Mouse (Mus musculus): ENCODE measurements around the gene Ctdsp1.

Ctdsp1 gene

GRCm38 (mm10) chr1:74390924-74391748 lies at the start of gene Ctdsp1:
TSS of gene Ctdsp1 (plus strand) at chr1:74391509.
- DNase-seq (ENCODE audit: low spot score in 2 of 2), result peak; percentile 95

- no peak for DNase-seq (ENCODE audit: low spot score in 2 of 2)
These were observed 49.4 kb upstream of the Ctdsp1 start for GRCm38 (mm10) chr1:74341898-74342297.

GRCm38 (mm10) chr1:74342308-74342707 lies 49.0 kb upstream of the Ctdsp1 start:
- DNase-seq (ENCODE audit: low spot score in 2 of 2), result no peak

- no peak for DNase-seq (ENCODE audit: low spot score in 2 of 2)
These were observed 48.1 kb upstream of the Ctdsp1 start for GRCm38 (mm10) chr1:74343161-74343560.

- no peak for DNase-seq (ENCODE audit: low spot score in 2 of 2)
These were observed 47.0 kb upstream of the Ctdsp1 start for GRCm38 (mm10) chr1:74344163-74344916.

- DNase-seq (ENCODE audit: low spot score in 2 of 2), result no peak
These were observed 40.0 kb upstream of the Ctdsp1 start for GRCm38 (mm10) chr1:74351185-74351769.

- no peak for DNase-seq (ENCODE audit: low spot score in 2 of 2)
These were observed 38.7 kb upstream of the Ctdsp1 start for GRCm38 (mm10) chr1:74352532-74353096.

GRCm38 (mm10) chr1:74353453-74354229 lies 37.7 kb upstream of the Ctdsp1 start:
- DNase-seq (ENCODE audit: low spot score in 2 of 2), result no peak

- no peak for DNase-seq (ENCODE audit: low spot score in 2 of 2)
These were observed 33.8 kb upstream of the Ctdsp1 start for GRCm38 (mm10) chr1:74357531-74357930.

- DNase-seq (ENCODE audit: low spot score in 2 of 2), result no peak
These were observed 31.3 kb upstream of the Ctdsp1 start for GRCm38 (mm10) chr1:74359952-74360517.

- peak; percentile 62 to 87 for DNase-seq (ENCODE audit: low spot score in 2 of 2)
These were observed 29.5 kb upstream of the Ctdsp1 start, which contains the start of gene Catip for GRCm38 (mm10) chr1:74361812-74362211. TSS of gene Catip (plus strand) at chr1:74362108.

- peak; percentile 28 to 30 for DNase-seq (ENCODE audit: low spot score in 2 of 2)
These were observed 28.7 kb upstream of the Ctdsp1 start for GRCm38 (mm10) chr1:74362325-74363229.

- DNase-seq (ENCODE audit: low spot score in 2 of 2), result no peak
These were observed 27.9 kb upstream of the Ctdsp1 start for GRCm38 (mm10) chr1:74363437-74363836.

GRCm38 (mm10) chr1:74364270-74364669 lies 27.0 kb upstream of the Ctdsp1 start:
- no peak for DNase-seq (ENCODE audit: low spot score in 2 of 2)

GRCm38 (mm10) chr1:74367886-74368645 lies 23.2 kb upstream of the Ctdsp1 start:
- no peak for DNase-seq (ENCODE audit: low spot score in 2 of 2)

GRCm38 (mm10) chr1:74370040-74370439 lies 21.3 kb upstream of the Ctdsp1 start:
- DNase-seq (ENCODE audit: low spot score in 2 of 2), result no peak

- DNase-seq (ENCODE audit: low spot score in 2 of 2), result no peak
These were observed 17.9 kb upstream of the Ctdsp1 start for GRCm38 (mm10) chr1:74373372-74373771.

GRCm38 (mm10) chr1:74374980-74375379 lies 16.3 kb upstream of the Ctdsp1 start, which contains the start of gene Slc11a1:
TSS of gene Slc11a1 (plus strand) at chr1:74375195.
- DNase-seq (ENCODE audit: low spot score in 2 of 2), result no peak

- DNase-seq (ENCODE audit: low spot score in 2 of 2), result no peak
These were observed 15.7 kb upstream of the Ctdsp1 start for GRCm38 (mm10) chr1:74375561-74375960.

Measured in frontal cortex, postnatal 36 days (tissue).